Mouse (Mus musculus) monocyte, adult 2 months (primary cell): ENCODE data around the gene Zbtb9.

Experiments
- DNase-seq, 2 experiments: peaks; one replicate each; pipeline ENCODE4 v3.0.0; 2022; ENCODE audit warnings: low spot score in 2 of 2, low read depth in 1 of 2

Zbtb9 gene

DNA sequence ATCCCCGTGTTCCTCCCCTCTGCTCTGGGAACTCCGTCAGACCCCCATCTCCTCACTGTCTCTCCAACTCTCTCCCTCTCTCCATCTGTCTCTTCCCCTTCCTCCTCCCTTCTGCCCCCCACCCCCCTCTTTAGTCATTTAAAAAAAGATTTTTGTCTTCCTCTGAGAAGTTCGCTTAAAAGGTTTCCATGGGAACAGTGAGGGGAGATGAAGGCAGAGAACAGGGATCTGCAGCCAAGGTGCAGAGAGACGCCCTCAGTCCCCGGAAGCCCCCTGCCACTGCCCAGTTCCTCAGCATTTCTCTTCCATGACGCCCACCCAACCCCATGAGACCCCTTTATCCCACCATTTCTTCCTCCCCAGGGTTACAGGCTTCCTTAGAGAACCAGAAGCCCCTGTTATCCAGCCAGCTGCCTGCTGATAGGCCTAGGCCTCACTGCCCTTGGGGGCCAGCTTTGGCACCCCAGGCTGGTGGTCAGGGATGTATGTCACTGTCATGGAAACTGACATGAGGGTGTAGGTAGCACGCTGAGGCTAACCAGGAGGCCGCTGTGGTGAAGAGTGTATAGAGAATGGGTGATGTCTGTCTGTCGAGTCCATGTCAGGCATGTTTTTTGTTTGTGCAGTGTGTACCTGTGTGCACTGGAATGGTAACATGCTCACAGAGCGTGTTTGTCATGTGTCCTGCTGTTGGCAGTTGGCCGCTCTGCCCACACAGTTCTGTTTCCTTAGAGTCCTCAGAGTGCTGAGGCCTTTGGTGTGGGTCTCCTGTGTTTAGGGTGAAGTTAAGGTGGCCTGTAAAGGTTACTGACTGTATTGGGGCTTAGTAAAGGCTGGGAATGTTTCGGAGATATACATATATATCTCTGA is 25.5 kb upstream of the Zbtb9 start:
- no peak for DNase-seq

DNA sequence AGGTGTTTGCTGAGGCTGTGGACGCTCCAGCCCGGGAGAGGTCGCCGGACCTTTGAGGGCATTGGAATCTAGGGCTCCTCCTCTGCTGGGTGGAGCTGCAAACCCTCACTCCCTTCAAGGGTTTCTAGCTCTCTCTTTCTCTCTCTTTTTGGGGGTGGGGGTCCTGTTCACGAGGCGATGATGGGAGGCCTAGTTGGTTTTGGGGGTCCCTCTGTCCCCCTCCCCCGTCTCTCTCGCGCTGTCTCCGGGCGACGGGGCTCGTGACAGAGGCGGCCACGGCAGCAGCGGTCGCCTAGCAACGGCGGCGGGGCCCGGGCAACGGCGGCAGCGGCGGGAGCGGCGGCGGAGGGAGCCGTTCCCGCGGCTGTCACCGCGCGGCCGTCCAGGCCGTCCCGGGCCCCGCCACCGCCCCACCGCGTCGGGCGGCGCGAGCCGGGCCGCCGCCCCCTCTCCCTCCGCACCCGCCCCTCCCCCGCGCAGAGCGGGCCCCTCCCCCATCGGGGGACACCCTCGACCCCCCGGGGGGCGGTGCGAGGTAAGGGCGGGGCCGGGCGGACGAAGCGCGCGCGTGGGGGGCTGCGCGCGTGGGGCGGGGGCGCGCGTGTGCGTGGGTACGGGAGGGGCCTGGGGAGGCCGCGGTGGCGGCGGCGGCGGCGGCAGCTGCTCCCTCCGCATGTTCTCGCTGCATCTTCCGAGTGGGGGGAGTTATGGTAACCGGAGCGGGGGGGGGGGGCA is 24.5 kb upstream of the Zbtb9 start:
- DNase-seq = no peak

DNA sequence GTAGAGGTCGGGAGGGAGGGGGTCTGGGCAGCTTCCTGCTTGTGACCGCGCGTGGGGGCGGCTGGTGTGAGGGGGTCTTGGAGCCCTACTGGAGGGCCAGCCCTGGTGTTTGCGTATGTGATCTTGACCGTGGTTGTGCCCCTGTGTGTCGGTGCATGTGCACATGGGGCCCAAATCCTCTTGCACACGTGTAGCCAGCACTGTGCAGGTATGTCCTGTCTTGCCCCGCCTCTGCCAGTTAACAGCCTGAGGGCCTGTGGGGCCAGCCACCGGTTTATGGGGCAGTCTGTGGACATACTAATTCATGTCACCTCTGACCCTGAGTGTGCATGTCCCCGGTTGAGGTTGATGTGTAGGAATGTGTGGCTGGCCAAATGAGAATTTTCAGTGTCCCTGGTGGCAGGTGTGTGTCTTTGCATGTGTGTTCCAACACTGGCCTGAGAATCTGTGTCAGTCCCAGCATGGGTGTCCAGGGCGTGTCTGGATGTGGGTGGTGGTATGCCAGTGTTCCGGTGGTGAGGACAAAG is 23.9 kb upstream of the Zbtb9 start:
- no peak for DNase-seq

DNA sequence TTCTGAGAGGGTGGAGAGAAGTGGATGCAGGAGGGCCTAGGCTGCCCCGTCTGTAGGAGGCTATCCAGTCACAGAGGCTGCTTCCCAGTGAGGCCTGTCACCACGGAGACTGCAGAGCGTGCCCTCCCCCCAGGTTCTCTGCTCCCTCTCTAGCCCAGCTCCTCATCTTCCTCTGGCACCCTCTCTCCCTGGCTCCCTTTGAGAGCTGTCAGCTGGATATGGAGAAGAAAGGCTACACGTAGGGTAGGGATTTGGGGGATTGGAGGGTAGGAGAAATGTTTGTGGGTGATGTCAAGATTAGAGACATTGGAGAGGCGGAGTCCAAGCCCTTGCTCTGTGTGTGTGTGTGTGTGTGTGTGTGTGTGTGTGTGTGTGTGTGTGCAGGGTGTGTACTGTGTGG is 23.1 kb upstream of the Zbtb9 start:
- DNase-seq = no peak

DNA sequence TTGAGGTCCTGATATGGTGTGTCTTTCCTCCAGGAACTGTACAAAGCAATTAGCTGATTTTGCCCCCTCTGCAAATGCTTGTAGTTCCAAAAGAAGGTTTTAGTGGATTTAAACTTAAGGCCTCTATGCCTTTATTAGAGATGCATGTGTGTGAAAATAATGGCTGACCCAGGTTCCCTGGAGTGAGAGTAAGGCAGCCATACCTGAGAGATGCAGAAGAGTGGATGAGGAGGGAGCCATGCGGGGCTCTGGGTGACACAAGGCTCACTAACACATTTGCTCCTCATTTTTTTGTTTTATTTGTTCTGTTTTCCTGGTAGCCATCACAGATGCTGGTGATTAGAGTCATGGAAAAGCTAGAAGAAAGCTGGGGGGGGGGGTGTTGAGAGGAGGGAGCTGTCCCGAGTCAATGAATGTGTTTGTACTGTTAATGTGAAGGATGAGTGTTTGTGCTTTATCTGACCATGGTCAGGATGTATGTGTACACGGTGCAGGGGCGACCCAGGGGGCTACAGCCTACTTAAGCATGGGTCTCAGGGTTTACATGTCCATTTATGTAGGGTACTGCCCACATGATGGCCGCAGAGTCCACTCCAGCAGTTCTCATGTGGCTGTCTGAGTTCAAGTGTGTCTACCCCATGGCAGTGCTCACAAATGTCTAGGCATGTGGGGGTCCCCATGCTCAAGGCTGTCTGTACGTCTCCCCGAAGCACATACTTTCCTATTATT is 22.2 kb upstream of the Zbtb9 start:
- no peak for DNase-seq

DNA sequence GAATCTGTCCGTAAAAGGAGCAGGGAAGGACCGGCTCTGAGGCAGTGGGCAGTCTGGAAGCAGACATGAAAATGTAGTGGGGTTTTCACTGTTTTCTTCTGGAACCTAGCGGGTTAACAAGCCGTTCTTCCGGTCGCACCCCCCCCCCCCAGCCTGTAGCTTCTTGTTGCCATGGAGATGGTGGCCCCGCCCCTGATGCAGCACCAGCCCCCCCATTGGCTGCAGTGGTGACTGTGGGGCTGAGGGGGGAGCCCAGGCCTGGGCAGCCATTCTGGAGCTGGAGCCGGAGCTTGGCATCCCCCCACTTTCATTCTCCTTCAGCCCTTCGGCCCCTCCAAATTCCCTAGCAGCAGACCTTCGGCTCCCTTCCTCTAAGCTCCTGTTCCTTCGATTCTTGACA is 21.6 kb upstream of the Zbtb9 start:
- no peak for DNase-seq

DNA sequence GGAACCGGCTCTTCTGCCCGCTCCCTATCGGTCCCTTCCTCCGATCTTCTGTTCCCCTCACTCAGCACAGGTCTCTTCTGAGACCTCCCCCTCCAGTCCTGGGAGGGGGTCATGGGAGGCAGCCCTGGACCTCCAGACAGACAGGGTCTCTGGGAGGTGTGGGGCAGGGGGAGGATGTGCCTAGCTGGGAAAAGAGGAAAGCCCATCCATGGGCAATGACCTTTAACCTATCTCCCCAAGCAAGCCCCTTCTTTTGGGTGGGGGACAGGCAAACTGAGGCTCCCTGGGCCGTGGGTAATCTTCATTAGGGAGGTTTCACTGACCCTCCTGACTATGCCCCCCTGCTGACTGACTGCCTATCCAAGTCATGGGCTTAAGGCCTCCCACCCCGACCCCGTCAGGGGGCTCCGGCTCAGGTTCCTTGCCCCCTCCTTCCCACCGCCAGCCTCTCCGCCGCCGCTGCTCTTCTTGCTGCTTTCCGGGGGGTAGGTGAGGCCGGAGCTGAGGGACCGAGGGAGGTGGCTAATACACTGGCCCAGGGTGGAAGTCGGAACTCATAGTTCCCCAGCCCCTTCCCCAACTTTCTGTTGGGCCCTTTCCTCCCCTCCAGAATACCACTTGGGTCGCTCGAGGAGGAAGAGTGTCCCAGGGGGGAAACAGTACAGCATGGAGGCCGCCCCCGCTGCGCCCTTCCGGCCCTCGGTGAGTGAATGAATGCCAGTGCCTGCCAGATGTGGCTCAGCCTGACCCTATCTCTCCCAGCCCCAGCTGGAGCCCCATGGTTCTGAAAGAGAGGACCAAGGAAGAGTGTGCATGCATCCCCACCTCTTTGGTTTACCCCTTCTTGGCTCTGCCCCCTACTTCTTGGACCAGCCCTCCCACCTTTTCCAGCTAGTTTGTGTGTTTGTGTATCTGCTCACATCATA is 20.8 kb upstream of the Zbtb9 start:
- DNase-seq = no peak

DNA sequence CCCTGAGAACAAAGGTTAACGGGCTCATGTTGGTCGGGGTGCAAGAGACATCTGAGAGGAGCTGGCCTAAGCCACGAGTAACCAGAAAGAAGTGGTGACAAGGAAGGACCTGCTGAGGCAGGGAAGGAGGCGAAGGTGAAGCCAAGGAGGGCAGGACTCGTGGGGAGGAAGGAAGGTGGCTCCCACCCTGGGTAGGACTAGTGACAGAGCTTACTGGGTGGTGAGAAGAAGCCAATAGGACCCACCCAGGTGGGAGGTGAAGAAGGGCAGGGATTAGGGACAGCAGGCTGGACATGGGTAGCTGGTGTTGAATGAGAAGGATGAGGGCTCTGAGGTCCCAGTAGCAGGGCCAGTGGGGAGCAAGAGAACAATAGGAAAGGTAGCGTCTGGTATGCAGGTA is 19.8 kb upstream of the Zbtb9 start:
- DNase-seq = no peak

DNA sequence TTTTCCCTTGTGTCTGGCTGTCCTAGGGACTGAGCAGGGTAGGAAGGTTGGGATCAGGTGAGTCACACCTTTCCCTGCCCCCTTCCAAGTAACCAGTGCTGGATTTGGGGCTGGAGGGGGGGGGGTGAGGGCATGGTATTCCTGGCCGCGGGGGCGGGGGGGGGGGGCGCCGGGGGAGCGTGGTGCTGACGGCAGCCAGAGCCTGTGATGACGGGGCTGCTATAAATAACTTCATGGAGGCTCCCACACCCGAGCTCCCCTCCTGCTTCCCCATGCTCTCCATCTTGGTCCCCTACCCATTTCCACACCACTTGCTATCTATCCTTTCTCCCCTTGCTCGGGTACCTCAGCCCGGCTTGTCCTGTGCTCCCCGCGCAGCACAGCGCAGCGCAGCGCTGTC is 19.2 kb upstream of the Zbtb9 start:
- no peak for DNase-seq

DNA sequence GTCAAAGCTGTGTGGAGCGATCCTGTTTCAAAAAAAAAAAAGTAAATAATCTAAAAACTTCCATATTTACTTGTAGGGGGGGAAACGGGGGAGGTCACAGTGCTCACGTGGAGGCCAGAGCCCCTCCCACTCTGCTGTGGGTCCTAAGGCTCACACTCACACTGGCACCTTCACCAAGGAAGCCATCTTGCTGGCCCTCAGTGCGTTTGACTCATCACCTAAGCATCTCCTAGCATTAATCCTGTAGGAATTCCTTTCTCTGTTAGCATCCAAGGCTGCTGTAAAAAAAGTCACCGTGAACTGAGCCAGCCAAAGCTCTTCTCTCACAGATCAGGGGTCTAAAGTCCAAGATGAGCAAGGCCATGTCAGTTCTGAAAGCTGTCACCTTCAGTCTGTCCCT is 16.7 kb upstream of the Zbtb9 start:
- no peak for DNase-seq

DNA sequence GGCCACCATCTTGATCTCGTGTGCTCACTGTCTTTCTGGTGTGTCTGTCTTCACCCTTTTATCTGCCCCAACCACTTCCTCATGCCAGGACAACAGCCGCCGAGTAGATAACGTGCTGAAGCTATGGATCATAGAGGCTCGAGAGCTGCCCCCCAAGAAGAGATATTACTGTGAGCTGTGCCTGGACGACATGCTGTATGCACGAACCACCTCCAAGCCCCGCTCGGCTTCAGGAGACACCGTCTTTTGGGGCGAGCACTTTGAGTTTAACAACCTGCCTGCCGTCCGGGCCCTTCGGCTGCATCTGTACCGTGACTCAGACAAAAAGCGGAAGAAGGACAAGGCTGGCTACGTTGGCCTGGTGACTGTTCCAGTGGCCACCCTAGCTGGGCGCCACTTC is 16.1 kb upstream of the Zbtb9 start:
- DNase-seq = no peak

DNA sequence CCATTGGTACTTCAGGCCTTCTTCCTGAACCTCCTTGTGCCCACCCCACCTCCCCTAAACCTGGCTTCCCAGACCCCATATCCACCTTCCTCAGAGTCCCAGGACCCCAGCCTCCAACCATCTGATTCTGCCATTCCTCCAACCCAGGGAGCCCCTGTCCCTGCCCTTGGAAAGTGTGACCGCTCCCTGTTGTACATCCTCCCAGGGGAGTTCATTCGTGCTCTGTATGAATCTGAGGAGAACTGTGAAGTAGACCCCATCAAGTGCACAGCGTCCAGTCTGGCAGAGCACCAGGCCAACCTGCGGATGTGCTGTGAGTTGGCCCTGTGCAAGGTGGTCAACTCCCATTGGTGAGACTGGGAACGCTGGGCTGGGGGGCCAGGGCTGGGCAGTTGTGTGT is 15.1 kb upstream of the Zbtb9 start:
- DNase-seq = no peak

DNA sequence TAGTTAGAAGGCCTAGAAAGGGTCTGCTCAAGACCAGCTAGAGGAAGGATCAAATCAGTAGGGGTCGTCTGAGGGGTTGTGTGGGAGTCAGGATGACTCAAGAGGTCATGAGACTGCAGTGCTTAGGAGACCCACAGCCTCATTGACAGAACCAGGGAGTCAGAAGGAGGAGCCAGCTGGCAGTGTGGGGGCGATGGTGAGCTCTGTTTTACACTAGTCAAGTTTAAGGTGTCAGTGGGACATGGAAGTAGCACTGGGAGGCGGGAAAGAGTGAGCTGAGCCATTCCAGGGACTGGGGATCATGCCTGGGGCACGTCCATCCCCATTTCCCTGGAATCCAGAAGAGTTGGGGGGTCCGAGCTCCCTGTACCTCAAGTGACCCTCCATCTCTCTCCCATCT is 14.1 kb upstream of the Zbtb9 start:
- DNase-seq = no peak

DNA sequence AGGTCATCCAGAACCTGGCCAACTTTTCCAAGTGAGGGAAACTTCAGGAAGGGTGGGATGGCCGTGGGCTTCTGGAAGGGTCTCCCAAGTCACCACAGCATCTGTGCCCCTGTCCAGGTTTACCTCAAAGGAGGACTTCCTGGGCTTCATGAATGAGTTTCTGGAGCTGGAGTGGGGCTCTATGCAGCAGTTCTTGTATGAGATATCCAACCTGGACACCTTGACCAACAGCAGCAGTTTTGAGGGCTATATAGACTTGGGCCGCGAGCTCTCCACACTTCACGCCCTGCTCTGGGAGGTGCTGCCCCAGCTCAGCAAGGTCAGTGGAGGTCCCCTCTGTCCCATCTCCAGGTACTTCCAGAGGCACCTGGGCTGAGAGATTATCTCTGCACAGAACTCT is 13.2 kb upstream of the Zbtb9 start:
- no peak for DNase-seq

DNA sequence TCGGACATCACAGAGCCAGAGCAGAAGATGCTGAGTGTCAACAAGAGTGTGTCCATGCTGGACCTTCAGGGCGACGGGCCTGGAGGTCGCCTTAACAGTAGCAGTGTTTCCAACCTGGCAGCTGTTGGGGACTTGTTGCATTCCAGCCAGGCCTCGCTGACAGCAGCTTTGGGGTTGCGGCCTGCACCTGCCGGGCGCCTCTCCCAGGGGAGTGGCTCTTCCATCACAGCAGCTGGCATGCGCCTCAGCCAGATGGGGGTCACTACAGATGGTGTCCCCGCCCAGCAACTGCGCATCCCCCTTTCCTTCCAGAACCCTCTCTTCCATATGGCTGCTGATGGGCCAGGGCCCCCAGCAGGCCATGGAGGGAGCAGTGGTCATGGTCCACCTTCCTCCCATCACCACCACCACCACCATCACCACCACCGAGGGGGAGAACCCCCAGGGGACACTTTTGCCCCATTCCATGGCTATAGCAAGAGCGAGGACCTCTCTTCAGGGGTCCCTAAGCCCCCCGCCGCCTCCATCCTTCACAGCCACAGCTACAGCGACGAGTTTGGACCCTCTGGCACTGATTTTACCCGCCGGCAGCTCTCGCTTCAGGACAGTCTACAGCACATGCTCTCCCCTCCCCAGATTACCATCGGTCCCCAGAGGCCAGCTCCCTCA is 11.3 kb upstream of the Zbtb9 start:
- DNase-seq = no peak

DNA sequence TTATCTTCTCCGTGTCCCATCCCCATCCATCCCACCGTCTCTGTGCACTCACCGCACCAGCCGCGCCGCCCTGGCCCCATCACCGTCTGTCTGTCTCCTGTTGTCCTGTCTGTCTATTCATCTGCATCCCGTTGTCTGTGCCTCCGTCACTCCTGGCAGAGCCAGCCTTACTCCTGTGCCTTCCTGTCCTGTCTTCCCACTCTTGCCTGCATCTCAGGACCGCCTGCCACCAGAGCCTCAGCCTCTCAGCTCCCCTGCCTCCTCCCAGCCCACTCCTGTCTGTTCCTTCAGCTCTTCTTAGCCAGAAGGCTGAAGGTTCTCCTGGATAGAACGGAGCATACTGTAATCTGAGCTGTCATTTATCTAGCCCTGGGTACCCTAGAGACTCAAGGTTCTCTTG is 6.0 kb upstream of the Zbtb9 start:
- DNase-seq = no peak

DNA sequence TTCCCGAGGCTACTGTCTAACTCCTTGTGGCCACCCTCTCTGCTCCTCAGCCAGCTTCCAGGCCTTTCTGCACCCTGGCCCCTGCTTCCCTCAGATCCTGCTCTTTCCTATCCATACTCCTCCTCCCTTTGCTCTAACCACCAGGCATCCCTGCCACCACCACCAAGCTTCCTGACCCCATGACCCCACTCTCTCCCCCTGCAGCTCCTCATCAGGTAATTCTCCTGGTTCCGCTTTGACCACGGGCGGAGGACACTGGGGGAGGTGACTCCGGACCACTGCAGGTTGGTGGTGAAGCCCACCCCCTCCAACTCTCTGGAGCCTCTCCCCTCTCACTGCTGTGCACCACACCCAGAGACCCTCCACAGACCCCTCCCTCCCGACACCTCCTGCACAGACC is 5.5 kb upstream of the Zbtb9 start:
- no peak for DNase-seq

DNA sequence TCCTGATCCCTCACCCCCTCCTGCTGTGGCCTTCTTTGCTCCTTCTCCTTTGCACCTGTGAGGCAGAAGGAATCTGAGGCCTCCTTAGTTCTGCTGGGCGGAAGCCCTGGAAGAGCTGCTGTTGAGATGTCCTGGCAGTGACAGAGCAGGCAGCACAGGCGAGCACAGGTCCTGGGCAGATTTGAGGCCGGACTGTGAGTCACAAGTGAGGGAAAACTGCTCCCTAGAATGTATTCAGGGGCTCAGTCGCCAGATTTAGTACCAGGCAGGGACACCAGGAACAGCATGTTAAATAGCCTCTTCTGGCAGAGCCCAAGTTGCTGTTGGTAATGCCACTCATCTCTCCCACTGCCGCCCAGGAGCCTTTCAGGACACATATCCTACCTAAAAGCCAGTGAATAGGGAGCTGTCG is 4.8 kb upstream of the Zbtb9 start:
- DNase-seq = no peak

DNA sequence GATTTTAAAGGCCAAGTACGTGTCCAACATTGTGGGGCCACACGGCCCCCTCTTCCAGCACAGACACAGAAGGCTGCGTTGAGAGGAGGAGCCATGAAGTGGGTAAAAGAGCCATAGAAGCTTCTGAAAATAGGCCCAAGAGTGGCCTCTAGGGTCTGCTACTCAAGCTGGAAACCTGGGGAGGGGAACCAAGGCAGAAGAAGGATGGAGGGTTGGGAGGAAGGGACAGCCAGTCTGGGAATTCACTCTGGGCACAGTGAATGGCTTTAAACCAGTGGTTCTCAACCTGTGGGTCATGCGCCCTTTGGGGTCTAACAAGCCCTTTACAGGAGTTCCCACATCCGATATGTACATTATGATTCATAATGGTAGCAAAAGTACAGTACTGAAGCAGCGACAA is 3.7 kb upstream of the Zbtb9 start:
- no peak for DNase-seq

DNA sequence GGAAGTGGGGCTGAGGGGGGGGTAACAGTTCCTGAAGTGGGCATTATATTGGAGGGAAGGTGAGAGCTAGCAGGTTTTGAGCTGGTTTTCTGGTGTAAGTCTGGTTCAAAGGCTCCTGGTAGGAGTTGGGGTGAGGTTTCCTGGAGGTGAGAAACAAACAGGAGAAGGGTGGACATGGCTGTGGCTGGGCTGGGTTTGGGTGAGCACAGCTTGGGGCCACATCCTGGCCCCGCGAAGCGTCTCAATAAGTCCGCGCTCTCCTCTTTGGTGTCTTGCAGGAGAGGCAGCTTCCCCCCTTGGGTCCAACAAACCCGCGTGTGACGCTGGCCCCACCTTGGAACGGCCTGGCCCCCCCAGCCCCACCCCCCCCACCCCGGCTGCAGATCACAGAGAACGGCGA is 2.7 kb upstream of the Zbtb9 start:
- DNase-seq = no peak
